Mouse (Mus musculus): ENCODE results near the gene Vstm4. TPM values are rescaled to one million over a fixed set of nuclear protein-coding genes. Genes with fewer than 3 reads are reported as not detected.

Gene Vstm4
- polyA plus RNA-seq (2012; rRNA removed) = 0.88 and 1.1 TPM in 2 replicates

DNA sequence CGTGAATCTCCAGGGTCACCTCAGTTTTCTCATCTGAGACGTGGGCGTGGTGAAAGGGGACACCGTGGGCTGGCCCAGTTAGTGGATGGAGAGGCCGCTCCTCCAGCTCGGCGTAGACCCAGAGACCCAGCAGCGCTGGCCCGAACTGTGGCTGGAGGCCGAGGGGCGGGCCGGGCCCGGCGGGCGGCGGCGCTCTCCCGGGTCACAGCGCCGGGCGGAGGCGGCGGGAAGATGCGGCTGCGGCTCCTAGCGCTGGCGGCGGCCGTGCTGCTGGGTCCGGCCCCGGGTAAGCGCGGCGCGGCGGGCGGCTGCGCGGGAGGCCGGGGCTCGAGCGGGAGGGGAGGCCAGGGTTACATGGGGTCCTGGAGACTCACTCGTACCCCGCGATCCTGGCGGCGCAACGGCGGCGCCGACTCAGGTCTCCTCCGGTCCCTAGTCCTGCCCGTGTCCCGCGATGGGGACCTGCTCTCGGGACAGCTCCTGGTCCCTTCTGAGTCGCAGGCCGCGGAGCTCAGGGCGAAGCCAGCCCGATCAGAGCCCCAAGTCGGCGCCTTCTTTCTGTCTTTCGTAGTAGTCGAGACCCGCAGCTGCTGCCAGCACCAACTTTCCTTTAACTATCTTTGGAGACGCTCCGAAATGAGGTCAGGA, at the start of gene Vstm4:
Gene Vstm4, plus strand, starts transcription at position 76 of the 648 bp plus-strand sequence.

GRCm38 (mm10) chr14:32833847-32834246, 22.7 kb upstream of the Vstm4 start, which contains the start of gene Fam170b:
Gene Fam170b (plus strand): TSS chr14:32833962.

Other genes starting within 250 kb of the Vstm4 start
- 0.42 and 0.58 TPM in 2 replicates for gene 3425401B19Rik, start 171.5 kb upstream of the Vstm4 start, polyA plus RNA-seq (2012; rRNA removed)
- gene Tmem273, start 70.8 kb upstream of the Vstm4 start, polyA plus RNA-seq (2012; rRNA removed) = 0.31 and 0.46 TPM in 2 replicates
- gene Fam170b, start 22.8 kb upstream of the Vstm4 start, polyA plus RNA-seq (2012; rRNA removed) = 0.10 TPM in 1 of 2 replicates, not detected in the other
- 0.04 and 0.05 TPM in 2 replicates for gene Lrrc18, start 134.6 kb downstream of the Vstm4 start, polyA plus RNA-seq (2012; rRNA removed)

Data from stomach, adult 2 months (tissue).